Mouse (Mus musculus) heart, postnatal 0 days (tissue): ENCODE measurements at regions not wholly inside any gene's neighbourhood (a gene's known extent, or its start where the extent isn't known, plus 50 kb on each side); places are given as distances from the start of the nearest gene placed in this dataset.

Source experiments
- ATAC-seq: fragments of 200-750 bp; cut with Nextera tagmentation; 2 replicates; pipeline ENCODE4 v1.8.0; 2017; ENCODE audit warnings: low read depth, moderate number of reproducible peaks, moderate library complexity; ENCODE audit not compliant: insufficient read depth
- DNase-seq: peaks from one replicate; pipeline ENCODE4 v3.0.0-alpha.2; 2016; ENCODE audit warnings: low spot score
- H3K27ac ChIP-seq: fragments of 300-500 bp; sonication (generic); 2 replicates; pipeline ENCODE4 v1.5.1; 2014; ENCODE audit warnings: low read depth, mild to moderate bottlenecking
- H3K27me3 ChIP-seq: fragments of 300-500 bp; sonication (generic); 2 replicates; pipeline ENCODE4 v1.6.1; 2014; ENCODE audit warnings: low read length, mixed read lengths; ENCODE audit not compliant: control insufficient read depth, insufficient read depth
- H3K36me3 ChIP-seq: fragments of 300-500 bp; sonication (generic); replicated peaks from 2 replicates; pipeline ENCODE4 v1.6.1; 2014; ENCODE audit warnings: low read length, mixed read lengths; ENCODE audit not compliant: control insufficient read depth, insufficient read depth
- H3K4me1 ChIP-seq: fragments of 300-500 bp; sonication (generic); 2 replicates; pipeline ENCODE4 v1.6.1; 2014; ENCODE audit warnings: antibody characterized with exemption; ENCODE audit not compliant: control insufficient read depth, insufficient read depth
- H3K4me2 ChIP-seq: fragments of 300-500 bp; sonication (generic); 2 replicates; pipeline ENCODE4 v1.6.1; 2014; ENCODE audit warnings: low read depth, mild to moderate bottlenecking, low read length, moderate library complexity
- H3K4me3 ChIP-seq: fragments of 300-500 bp; sonication (generic); 2 replicates; pipeline ENCODE4 v1.5.1; 2014; ENCODE audit warnings: low read depth, low read length
- H3K9ac ChIP-seq: fragments of 300-500 bp; sonication (generic); replicated peaks from 2 replicates; pipeline ENCODE4 v1.6.1; 2014; ENCODE audit warnings: low read depth, low read length, mixed read lengths
- H3K9me3 ChIP-seq: fragments of 300-500 bp; sonication (generic); replicated peaks from 2 replicates; pipeline ENCODE4 v1.6.1; 2016; ENCODE audit warnings: low read length; ENCODE audit not compliant: control insufficient read depth
- CTCF ChIP-seq: IDR thresholded peaks from 2 replicates; pipeline ENCODE4 v1.5.1; 2016; ENCODE audit warnings: antibody characterized with exemption, control low read depth, low read depth
- EP300 ChIP-seq: IDR thresholded peaks from 2 replicates; pipeline ENCODE4 v1.6.1; 2016; ENCODE audit warnings: antibody characterized with exemption, low read depth
- WGBS: fragments of 180-500 bp; shearing (Covaris S2); extraction: QIAGEN DNeasy Blood & Tissue Kit; methylation state at CpG from one replicate; pipeline ENCODE4 v1.1.7; 2014; 5-methylcytosine and 5-hydroxymethylcytosine counted together

- ATAC-seq (no peak), DNase-seq (no peak)
- H3K9me3 ChIP-seq, result no peaks in the 10 kb centered on the region
- WGBS, result 51% methylated on average over 7 of the region's 7 CpGs
- no peaks in the 10 kb centered on the region for H3K4me1 ChIP-seq
- no peak overlapping the region for H3K27ac ChIP-seq
- no peak overlapping the region for H3K9ac ChIP-seq
- H3K36me3 ChIP-seq, result no peaks in the 10 kb centered on the region
- no peaks in the 10 kb centered on the region for H3K27me3 ChIP-seq
- H3K4me3 ChIP-seq, result no peak overlapping the region
- no peak overlapping the region for H3K4me2 ChIP-seq
- no peak for TF ChIP-seq EP300
- no peak for TF ChIP-seq CTCF
Measured at GRCm38 (mm10) chrX:49387439-49387838, 76.3 kb upstream of the Arhgap36 start.

GRCm38 (mm10) chrX:49377067-49377466, 86.7 kb upstream of the Arhgap36 start:
- Histone ChIP-seq H3K4me1 (no peaks in the 10 kb centered on the region), H3K4me2 (peak overlapping the region; percentile 39), H3K4me3 (peak overlapping the region; percentile 27), H3K27ac (no peak overlapping the region), H3K27me3 (no peaks in the 10 kb centered on the region), H3K9ac (no peak overlapping the region), H3K36me3 (no peaks in the 10 kb centered on the region), H3K9me3 (no peaks in the 10 kb centered on the region)
- 23% methylated on average over 8 of the region's 8 CpGs for WGBS
- peak; percentile 18 for DNase-seq
- no peak for ATAC-seq
- TF ChIP-seq CTCF, result peak; percentile 56
- TF ChIP-seq EP300, result no peak

GRCm38 (mm10) chrX:49370384-49370783, 82.3 kb upstream of the Enox2 start:
- Histone ChIP-seq H3K9ac (no peak overlapping the region), H3K36me3 (no peaks in the 10 kb centered on the region), H3K27me3 (no peaks in the 10 kb centered on the region), H3K27ac (no peak overlapping the region), H3K9me3 (no peaks in the 10 kb centered on the region), H3K4me1 (no peaks in the 10 kb centered on the region), H3K4me2 (no peak overlapping the region), H3K4me3 (no peak overlapping the region)
- DNase-seq (no peak), ATAC-seq (no peak)
- WGBS, result 60% methylated on average over 2 of the region's 2 CpGs
- TF ChIP-seq CTCF, result no peak
- no peak for TF ChIP-seq EP300

GRCm38 (mm10) chrX:49369404-49369803, 81.3 kb upstream of the Enox2 start:
- Histone ChIP-seq H3K36me3 (no peaks in the 10 kb centered on the region), H3K4me3 (no peak overlapping the region), H3K4me2 (no peak overlapping the region), H3K27ac (no peak overlapping the region), H3K27me3 (no peaks in the 10 kb centered on the region), H3K9me3 (no peaks in the 10 kb centered on the region), H3K4me1 (no peaks in the 10 kb centered on the region), H3K9ac (no peak overlapping the region)
- ATAC-seq (no peak), DNase-seq (no peak)
- 66% methylated on average over 9 of the region's 9 CpGs for WGBS
- TF ChIP-seq CTCF (no peak), EP300 (no peak)

GRCm38 (mm10) chrX:49346451-49346850, 58.4 kb upstream of the Enox2 start:
- no peaks in the 10 kb centered on the region for H3K9me3 ChIP-seq
- no peaks in the 10 kb centered on the region for H3K27me3 ChIP-seq
- TF ChIP-seq CTCF, result peak; percentile 31
- TF ChIP-seq EP300, result no peak
- no peak overlapping the region for H3K9ac ChIP-seq
- ATAC-seq (no peak), DNase-seq (no peak)
- no peaks in the 10 kb centered on the region for H3K36me3 ChIP-seq
- no peak overlapping the region for H3K4me3 ChIP-seq
- no peak overlapping the region for H3K4me2 ChIP-seq
- no peaks in the 10 kb centered on the region for H3K4me1 ChIP-seq
- no peak overlapping the region for H3K27ac ChIP-seq
